Mouse (Mus musculus) C2C12 (cell line): ENCODE results near the gene Gtf2i.

Experiments
- CEBPB ChIP-seq: IDR thresholded peaks from one replicate; pipeline ENCODE4 v1.6.1; 2011; ENCODE audit warnings: low read depth, mild to moderate bottlenecking, control low read depth, moderate library complexity
- CTCF ChIP-seq: IDR thresholded peaks from one replicate; pipeline ENCODE4 v1.5.1; 2011; ENCODE audit not compliant: control insufficient read depth, insufficient read depth, insufficient read length
- MAX ChIP-seq: IDR thresholded peaks from one replicate; pipeline ENCODE4 v1.6.1; 2011; ENCODE audit warnings: mild to moderate bottlenecking, control low read depth
- MYOG ChIP-seq: IDR thresholded peaks from one replicate; pipeline ENCODE4 v1.6.1; 2011; ENCODE audit not compliant: control insufficient read depth, insufficient read length; ENCODE audit errors: extremely low read depth

- TF ChIP-seq MAX, result no peak
- TF ChIP-seq CTCF, result no peak
- no peak for TF ChIP-seq MYOG
- no peak for TF ChIP-seq CEBPB
Observed at GRCm38 (mm10) chr5:134328482-134329001, 14.0 kb upstream of the Gtf2i start.
